Mouse (Mus musculus) forebrain, embryonic 16.5 days (tissue): Measurements from ENCODE around the gene Fundc2. TPM values are rescaled to one million over a fixed set of nuclear protein-coding genes. Genes with fewer than 3 reads are reported as not detected.
A peak's percentile ranks its signal among the peaks of the same experiment; 100 is the strongest.

Source experiments
- ATAC-seq: fragments of 200-750 bp; cut with Nextera tagmentation; 2 replicates; pipeline ENCODE4 v1.8.0; 2017; ENCODE audit warnings: mild to moderate bottlenecking, moderate library complexity
- H3K27ac ChIP-seq: fragments of 300-500 bp; sonication (generic); 2 replicates; pipeline ENCODE4 v1.5.1; 2014; ENCODE audit warnings: low read length, control low read depth
- H3K27me3 ChIP-seq: fragments of 300-500 bp; sonication (generic); replicated peaks from 2 replicates; pipeline ENCODE4 v1.6.1; 2014; ENCODE audit warnings: low read length; ENCODE audit not compliant: control insufficient read depth, insufficient read depth
- H3K36me3 ChIP-seq: fragments of 300-500 bp; sonication (generic); 2 replicates; pipeline ENCODE4 v1.6.1; 2014; ENCODE audit not compliant: control insufficient read depth, insufficient read depth
- H3K4me1 ChIP-seq: fragments of 300-500 bp; sonication (generic); replicated peaks from 2 replicates; pipeline ENCODE4 v1.6.1; 2014; ENCODE audit warnings: low read length; ENCODE audit not compliant: control insufficient read depth, insufficient read depth
- H3K4me2 ChIP-seq: fragments of 300-500 bp; sonication (generic); 2 replicates; pipeline ENCODE4 v1.6.1; 2014; ENCODE audit warnings: mild to moderate bottlenecking, low read length, control low read depth
- H3K4me3 ChIP-seq: fragments of 300-500 bp; sonication (generic); replicated peaks from 2 replicates; pipeline ENCODE4 v1.5.1; 2014; ENCODE audit warnings: mild to moderate bottlenecking, low read length, control low read depth
- H3K9ac ChIP-seq: fragments of 300-500 bp; sonication (generic); replicated peaks from 2 replicates; pipeline ENCODE4 v1.6.1; 2014; ENCODE audit warnings: low read depth, low read length, control low read depth
- H3K9me3 ChIP-seq: fragments of 300-500 bp; sonication (generic); 2 replicates; pipeline ENCODE4 v1.6.1; 2016; ENCODE audit warnings: low read length; ENCODE audit not compliant: control insufficient read depth
- WGBS: fragments of 180-500 bp; shearing (Covaris S2); extraction: QIAGEN DNeasy Blood & Tissue Kit; methylation state at CpG from one replicate; pipeline ENCODE4 v1.1.7; 2014; 5-methylcytosine and 5-hydroxymethylcytosine counted together
- polyA plus RNA-seq: library from polyadenylated mRNA; unstranded; fragments of >200 nt; fragmentation: Nextera tagmentation; extraction: Ambion mirVana; gene quantifications from 2 replicates; pipeline ENCODE4 v1.2.1, GENCODE M21; 2015

The Fundc2 gene
- polyA plus RNA-seq, 1 experiment from 2014 or later, result 26.9 TPM

DNA sequence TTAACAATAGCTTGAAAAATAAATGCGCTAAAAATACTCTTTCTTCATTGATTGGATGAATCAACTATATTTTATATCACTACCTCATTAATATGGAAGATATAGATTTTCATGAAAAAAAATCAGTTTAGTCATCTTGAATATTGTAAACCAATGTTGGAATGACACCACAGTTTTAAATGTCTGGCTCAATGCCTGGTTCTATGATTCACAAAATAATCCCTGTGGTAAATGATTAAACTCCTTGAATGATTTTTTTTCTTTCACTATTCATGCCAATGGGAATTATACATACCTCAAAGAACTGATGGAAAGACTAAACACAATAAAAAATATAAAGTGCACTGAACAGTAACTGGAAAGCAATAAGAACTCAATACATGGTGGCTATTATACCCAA lies 27.5 kb downstream of the Fundc2 start:
- H3K27ac ChIP-seq, result no peak overlapping the region
- WGBS, result 93% methylated on average over 1 of the region's 1 CpGs
- no peaks in the 10 kb centered on the region for H3K9me3 ChIP-seq
- H3K27me3 ChIP-seq, result no peaks in the 10 kb centered on the region
- H3K36me3 ChIP-seq, result no peaks in the 10 kb centered on the region
- ATAC-seq, result no peak
- H3K9ac ChIP-seq, result no peak overlapping the region
- no peak overlapping the region for H3K4me2 ChIP-seq
- no peaks in the 10 kb centered on the region for H3K4me1 ChIP-seq
- H3K4me3 ChIP-seq, result no peak overlapping the region

DNA sequence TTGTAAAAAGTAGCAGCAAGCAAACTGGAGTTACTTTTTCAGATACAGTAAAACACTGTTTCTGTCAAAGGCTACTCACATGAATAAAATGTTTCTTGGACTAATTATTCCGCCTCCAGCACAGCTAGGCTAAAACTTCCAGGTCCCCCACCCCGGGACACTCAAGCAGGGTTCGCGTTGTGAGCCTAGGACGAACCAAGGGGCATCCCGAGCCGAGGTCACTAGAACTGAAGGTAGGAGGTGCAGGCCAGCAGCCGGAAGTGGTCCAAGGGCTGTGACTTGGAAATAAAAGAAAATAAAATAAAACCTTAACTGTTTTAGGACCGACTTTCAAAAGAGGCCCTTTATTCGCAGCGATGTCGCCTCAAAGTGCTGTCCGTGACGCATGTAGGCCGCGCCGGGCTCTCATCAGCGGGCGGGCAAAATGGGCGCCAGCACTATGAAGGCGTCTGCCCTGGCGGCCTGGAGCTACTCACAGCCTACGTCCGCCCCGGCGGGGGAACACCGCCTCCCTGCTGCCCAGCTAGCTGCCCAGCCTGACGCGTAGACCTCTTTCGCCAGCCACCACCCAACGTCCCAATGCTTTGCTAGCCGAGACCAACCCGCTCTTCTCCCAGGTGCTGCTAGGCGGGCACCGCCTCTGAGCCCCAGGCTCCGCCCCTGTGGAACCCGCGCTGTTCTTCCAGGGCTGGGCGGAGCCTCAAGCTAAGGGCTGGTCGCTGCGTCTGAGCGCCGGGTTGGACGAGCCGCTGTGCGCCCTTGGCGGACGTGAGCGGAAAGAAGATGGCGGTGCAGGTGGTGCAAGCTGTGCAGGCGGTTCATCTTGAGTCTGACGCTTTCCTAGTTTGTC lies 34.0 kb downstream of the Fundc2 start, which contains the start of the genes Cmc4, Mtcp1 and Brcc3:
Gene Cmc4, minus strand, starts transcription at position 649 of the 850 bp plus-strand sequence.
Gene Mtcp1, minus strand, starts transcription at position 653 of the 850 bp plus-strand sequence.
Gene Brcc3, plus strand, starts transcription at position 693 of the 850 bp plus-strand sequence.
- Histone ChIP-seq H3K4me1 (no peaks in the 10 kb centered on the region), H3K4me3 (peak within 1 kb of the TSS; percentile 61), H3K9me3 (no peaks in the 10 kb centered on the region), H3K9ac (peak within 1 kb of the TSS; percentile 67), H3K4me2 (peak within 1 kb of the TSS; percentile 51), H3K36me3 (no peaks in the 10 kb centered on the region; the same call in 1 of the 2 replicates), H3K27ac (peak within 1 kb of the TSS; percentile 89), H3K27me3 (no peaks in the 10 kb centered on the region)
- ATAC-seq, result peak; percentile 100
- WGBS, result 12% methylated on average over 52 of the region's 52 CpGs

Other genes starting within 250 kb of the Fundc2 start
- gene Smim9, start 218.6 kb upstream of the Fundc2 start, polyA plus RNA-seq, result not detected in 2 replicates
- 0.29 and 1.1 TPM in 2 replicates for gene F8, start 216 bp downstream of the Fundc2 start, polyA plus RNA-seq
- gene Cmc4, start 34.2 kb downstream of the Fundc2 start, polyA plus RNA-seq, result 24.2 and 26.9 TPM in 2 replicates
- 10.0 and 11.5 TPM in 2 replicates for gene Mtcp1, start 34.2 kb downstream of the Fundc2 start, polyA plus RNA-seq
- gene Brcc3, start 34.2 kb downstream of the Fundc2 start, polyA plus RNA-seq, result 58.0 and 62.3 TPM in 2 replicates
- 301 and 341 TPM in 2 replicates for gene Vbp1, start 131.9 kb downstream of the Fundc2 start, polyA plus RNA-seq
- 25.9 and 26.3 TPM in 2 replicates for gene Rab39b, start 195.8 kb downstream of the Fundc2 start, polyA plus RNA-seq